ENCODE assay signal across 8 mouse cellular contexts in genomic region chr2:25706643-25707481, GRCm38 (mm10). TPM values are rescaled to one million over a fixed set of nuclear protein-coding genes. Genes with fewer than 3 reads are reported as not detected.
DNase-seq lines count a peak whose midpoint lies in the region; ATAC-seq and TF ChIP-seq lines count a peak whose summit lies in the region.

Gene Bmyc (plus strand): TSS chr2:25706739.

- H3K4me3 ChIP-seq in C2C12 (ENCODE audit: insufficient read depth, poor library complexity, severe bottlenecking), result no peak within 1 kb of the TSS
- peak within 1 kb of the TSS; percentile 74 for H3K4me3 ChIP-seq in forebrain, embryonic 10.5 days
- H3K4me3 ChIP-seq in heart, embryonic 13.5 days, result peak within 1 kb of the TSS; percentile 81
- peak within 1 kb of the TSS; percentile 86 for H3K4me3 ChIP-seq in kidney, embryonic 16.5 days (ENCODE audit: low read length)
- H3K4me3 ChIP-seq in limb, embryonic 15.5 days, result peak within 1 kb of the TSS; percentile 70
- peak within 1 kb of the TSS; percentile 88 for H3K4me3 ChIP-seq in midbrain, embryonic 16.5 days (ENCODE audit: low read depth, low read length)

- H3K79me2 ChIP-seq in C2C12 (ENCODE audit: control insufficient read depth, insufficient read depth), result no peaks in the 10 kb centered on the region

- H3K36me3 ChIP-seq in C2C12 (ENCODE audit: control insufficient read depth, insufficient read depth), result no peaks in the 10 kb centered on the region
- peaks cover 6% of the 10 kb centered on the region for H3K36me3 ChIP-seq in forebrain, embryonic 10.5 days (replicated peaks)
- H3K36me3 ChIP-seq in heart, embryonic 13.5 days, result no peaks in the 10 kb centered on the region
- H3K36me3 ChIP-seq in kidney, embryonic 16.5 days (ENCODE audit: insufficient read depth, low read length), result no peaks in the 10 kb centered on the region
- H3K36me3 ChIP-seq in limb, embryonic 15.5 days, result peaks cover 8% of the 10 kb centered on the region; the same call in 1 of the 2 replicates
- H3K36me3 ChIP-seq in midbrain, embryonic 16.5 days (ENCODE audit: control insufficient read depth, insufficient read depth, low read length), result no peaks in the 10 kb centered on the region

- ATAC-seq in heart, embryonic 13.5 days (ENCODE audit: extremely low read depth, insufficient number of reproducible peaks, low FRiP score, low TSS enrichment), result peak; percentile 71; the same call in 1 of the 2 replicates
- ATAC-seq in kidney, embryonic 16.5 days (ENCODE audit: low FRiP score, low TSS enrichment), result peak; percentile 93
- peak; percentile 89 for ATAC-seq in limb, embryonic 15.5 days (ENCODE audit: insufficient number of reproducible peaks, low FRiP score, low TSS enrichment, low read depth)
- ATAC-seq in midbrain, embryonic 16.5 days, result peak; percentile 97

- no peaks in the 10 kb centered on the region for H3K9me3 ChIP-seq in forebrain, embryonic 10.5 days
- H3K9me3 ChIP-seq in heart, embryonic 13.5 days, result no peaks in the 10 kb centered on the region
- H3K9me3 ChIP-seq in kidney, embryonic 16.5 days (ENCODE audit: low read length), result no peaks in the 10 kb centered on the region
- no peaks in the 10 kb centered on the region for H3K9me3 ChIP-seq in limb, embryonic 15.5 days
- H3K9me3 ChIP-seq in midbrain, embryonic 16.5 days (replicated peaks; ENCODE audit: control insufficient read depth, low read length, poor library complexity, severe bottlenecking), result no peaks in the 10 kb centered on the region

- TF ChIP-seq CTCF in C2C12 (IDR thresholded peaks at IDR 0.05; ENCODE audit: control insufficient read depth, insufficient read depth, insufficient read length), result no peak

- peak; percentile 84 for DNase-seq in brain, embryonic 18.5 days (ENCODE audit: low read depth, low spot score)
- DNase-seq in forebrain, embryonic 10.5 days (ENCODE audit: extremely low spot score, low spot score), result peak; percentile 81
- DNase-seq in spleen, postnatal 36 days (ENCODE audit: low spot score in 2 of 2), result peak; percentile 66 to 70

- peak within 1 kb of the TSS; percentile 31 for H3ac ChIP-seq in C2C12 (ENCODE audit: control insufficient read depth, insufficient read length, low read depth)

- peaks cover 38% of the 10 kb centered on the region for H3K4me1 ChIP-seq in forebrain, embryonic 10.5 days
- peaks cover 14% of the 10 kb centered on the region for H3K4me1 ChIP-seq in heart, embryonic 13.5 days
- H3K4me1 ChIP-seq in kidney, embryonic 16.5 days (ENCODE audit: insufficient read depth, low read length), result peaks cover 9% of the 10 kb centered on the region; the same call in 1 of the 2 replicates
- peaks cover 15% of the 10 kb centered on the region for H3K4me1 ChIP-seq in limb, embryonic 15.5 days
- peaks cover 17% of the 10 kb centered on the region for H3K4me1 ChIP-seq in midbrain, embryonic 16.5 days (ENCODE audit: control insufficient read depth, insufficient read depth, low read length)

- H3K4me2 ChIP-seq in heart, embryonic 13.5 days, result peak within 1 kb of the TSS; percentile 97
- H3K4me2 ChIP-seq in kidney, embryonic 16.5 days (replicated peaks; ENCODE audit: low read depth, low read length), result peak within 1 kb of the TSS; percentile 91
- peak within 1 kb of the TSS; percentile 81 for H3K4me2 ChIP-seq in limb, embryonic 15.5 days
- H3K4me2 ChIP-seq in midbrain, embryonic 16.5 days (ENCODE audit: low read length), result peak within 1 kb of the TSS; percentile 71

- H3K27ac ChIP-seq in forebrain, embryonic 10.5 days, result peak within 1 kb of the TSS; percentile 88
- H3K27ac ChIP-seq in heart, embryonic 13.5 days (replicated peaks), result peak within 1 kb of the TSS; percentile 70
- H3K27ac ChIP-seq in kidney, embryonic 16.5 days (ENCODE audit: low read length), result peak within 1 kb of the TSS; percentile 67
- peak within 1 kb of the TSS; percentile 88 for H3K27ac ChIP-seq in limb, embryonic 15.5 days
- H3K27ac ChIP-seq in midbrain, embryonic 16.5 days (ENCODE audit: low read length), result peak within 1 kb of the TSS; percentile 94

- H3K27me3 ChIP-seq in C2C12 (ENCODE audit: control insufficient read depth, insufficient read depth, insufficient read length), result peaks cover 47% of the 10 kb centered on the region
- H3K27me3 ChIP-seq in forebrain, embryonic 10.5 days (ENCODE audit: poor library complexity, severe bottlenecking), result no peaks in the 10 kb centered on the region
- H3K27me3 ChIP-seq in heart, embryonic 13.5 days (replicated peaks), result no peaks in the 10 kb centered on the region
- H3K27me3 ChIP-seq in kidney, embryonic 16.5 days (ENCODE audit: insufficient read depth, low read length), result no peaks in the 10 kb centered on the region
- no peaks in the 10 kb centered on the region for H3K27me3 ChIP-seq in limb, embryonic 15.5 days
- H3K27me3 ChIP-seq in midbrain, embryonic 16.5 days (ENCODE audit: control insufficient read depth, insufficient read depth, low read depth, low read length), result no peaks in the 10 kb centered on the region

- peak within 1 kb of the TSS; percentile 91 for H3K9ac ChIP-seq in heart, embryonic 13.5 days
- peak within 1 kb of the TSS; percentile 85 for H3K9ac ChIP-seq in kidney, embryonic 16.5 days (replicated peaks; ENCODE audit: low read length)
- peak within 1 kb of the TSS; percentile 68 for H3K9ac ChIP-seq in limb, embryonic 15.5 days
- H3K9ac ChIP-seq in midbrain, embryonic 16.5 days (ENCODE audit: low read depth, low read length), result peak within 1 kb of the TSS; percentile 84

- H3K79me3 ChIP-seq in C2C12 (ENCODE audit: low read depth), result no peaks in the 10 kb centered on the region

- under 1% methylated on average over 78 of the region's 78 CpGs for WGBS in forebrain, embryonic 10.5 days
- under 1% methylated on average over 78 of the region's 78 CpGs for WGBS in heart, embryonic 13.5 days
- WGBS in kidney, embryonic 16.5 days, result under 1% methylated on average over 78 of the region's 78 CpGs
- under 1% methylated on average over 78 of the region's 78 CpGs for WGBS in limb, embryonic 15.5 days
- 0% methylated on average over 68 of the region's 78 CpGs for WGBS in midbrain, embryonic 16.5 days

TF ChIP-seq in C2C12, 6 proteins besides CTCF, POLR2A, EP300 and RAD21:
- TF ChIP-seq USF1 (IDR thresholded peaks at IDR 0.05; ENCODE audit: low read depth) (no peak), MYOG (IDR thresholded peaks at IDR 0.05; ENCODE audit: control insufficient read depth, extremely low read depth, insufficient read length) (no peak), MYOD1 (IDR thresholded peaks at IDR 0.05; ENCODE audit: control insufficient read depth, insufficient read length, low read depth) (no peak), MAX (IDR thresholded peaks at IDR 0.05) (no peak), CEBPB (IDR thresholded peaks at IDR 0.05; ENCODE audit: low read depth) (no peak), FOSL1 (IDR thresholded peaks at IDR 0.05; ENCODE audit: insufficient read depth, low read length, poor library complexity, severe bottlenecking) (no peak)

RNA-seq across cellular contexts. Expression of gene Bmyc, which starts in this region (rescaled TPM):
- 1.0 TPM for polyA plus RNA-seq in C2C12 (2012; fragmentation: generic; extraction: Trizol)
- 75.6 and 76.1 TPM in 2 replicates for polyA plus RNA-seq in forebrain, embryonic 10.5 days (2016; fragmentation: Nextera tagmentation; extraction: Ambion mirVana)
- polyA plus RNA-seq in heart, embryonic 13.5 days (2015; fragmentation: Nextera tagmentation; extraction: Ambion mirVana), result 47.0 and 47.6 TPM in 2 replicates
- 89.0 and 91.6 TPM in 2 replicates for polyA plus RNA-seq in kidney, embryonic 16.5 days (2015; fragmentation: Nextera tagmentation; extraction: Ambion mirVana)
- 92.0 and 94.5 TPM in 2 replicates for polyA plus RNA-seq in limb, embryonic 15.5 days (2015; fragmentation: Nextera tagmentation; extraction: Ambion mirVana)
- polyA plus RNA-seq in midbrain, embryonic 16.5 days (2015; fragmentation: Nextera tagmentation; extraction: Ambion mirVana), result 158 and 170 TPM in 2 replicates

Comparison
In these comparisons a context has a peak if more than half of its experiments do, and no peak if none do; other contexts are left out.
1. RNA of gene Bmyc (polyA plus RNA-seq): 158 to 170 TPM in midbrain, embryonic 16.5 days, 92.0 to 94.5 TPM in limb, embryonic 15.5 days, 89.0 to 91.6 TPM in kidney, embryonic 16.5 days, 75.6 to 76.1 TPM in forebrain, embryonic 10.5 days and 47.0 to 47.6 TPM in heart, embryonic 13.5 days; 1.0 TPM in C2C12 (single experiment); every median in the first group is over 10 times any median in the second.
2. Peak in every context shown above with its lines, with median percentiles within 50 percentile points of each other: DNase-seq, H3K27ac ChIP-seq, ATAC-seq, H3K4me2 ChIP-seq and H3K9ac ChIP-seq.